Mouse (Mus musculus): Measurements from ENCODE around the gene Acsbg2. TPM values are rescaled to one million over a fixed set of nuclear protein-coding genes. Genes with fewer than 3 reads are reported as not detected.

Acsbg2 gene
- total RNA-seq, 2 experiments from 2014 or later: not detected

- no peak for ATAC-seq (ENCODE audit: poor library complexity, severe bottlenecking)
Measured at GRCm38 (mm10) chr17:56826718-56827117, 47.5 kb downstream of the Acsbg2 start.

GRCm38 (mm10) chr17:56823352-56823751, 50.9 kb downstream of the Acsbg2 start:
- no peak for ATAC-seq (ENCODE audit: poor library complexity, severe bottlenecking)

- ATAC-seq (ENCODE audit: poor library complexity, severe bottlenecking): no peak
Measured at GRCm38 (mm10) chr17:56822380-56822779, 51.9 kb downstream of the Acsbg2 start.

GRCm38 (mm10) chr17:56819694-56820111, 54.5 kb downstream of the Acsbg2 start:
- peak; percentile 75 for ATAC-seq (ENCODE audit: poor library complexity, severe bottlenecking)

GRCm38 (mm10) chr17:56819032-56819545, 55.2 kb downstream of the Acsbg2 start:
- peak; percentile 41 for ATAC-seq (ENCODE audit: poor library complexity, severe bottlenecking)

GRCm38 (mm10) chr17:56818067-56818636, 56.1 kb downstream of the Acsbg2 start:
- ATAC-seq (ENCODE audit: poor library complexity, severe bottlenecking): no peak

DNA sequence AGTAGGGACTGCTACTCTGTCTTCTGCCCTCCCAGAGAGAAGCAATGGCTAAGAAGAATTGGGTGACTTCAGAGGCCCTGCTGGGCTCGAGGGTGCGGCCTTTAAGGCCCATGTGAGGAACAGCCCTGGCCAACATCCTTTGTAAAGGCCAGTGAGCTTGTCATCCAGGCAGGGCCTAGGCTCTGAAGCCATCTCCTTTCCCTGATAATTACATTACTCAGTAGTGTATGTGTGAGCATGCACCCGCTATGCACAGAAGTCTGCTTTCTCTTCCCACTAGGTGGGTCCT, 59.2 kb downstream of the Acsbg2 start:
- ATAC-seq (ENCODE audit: poor library complexity, severe bottlenecking): no peak

DNA sequence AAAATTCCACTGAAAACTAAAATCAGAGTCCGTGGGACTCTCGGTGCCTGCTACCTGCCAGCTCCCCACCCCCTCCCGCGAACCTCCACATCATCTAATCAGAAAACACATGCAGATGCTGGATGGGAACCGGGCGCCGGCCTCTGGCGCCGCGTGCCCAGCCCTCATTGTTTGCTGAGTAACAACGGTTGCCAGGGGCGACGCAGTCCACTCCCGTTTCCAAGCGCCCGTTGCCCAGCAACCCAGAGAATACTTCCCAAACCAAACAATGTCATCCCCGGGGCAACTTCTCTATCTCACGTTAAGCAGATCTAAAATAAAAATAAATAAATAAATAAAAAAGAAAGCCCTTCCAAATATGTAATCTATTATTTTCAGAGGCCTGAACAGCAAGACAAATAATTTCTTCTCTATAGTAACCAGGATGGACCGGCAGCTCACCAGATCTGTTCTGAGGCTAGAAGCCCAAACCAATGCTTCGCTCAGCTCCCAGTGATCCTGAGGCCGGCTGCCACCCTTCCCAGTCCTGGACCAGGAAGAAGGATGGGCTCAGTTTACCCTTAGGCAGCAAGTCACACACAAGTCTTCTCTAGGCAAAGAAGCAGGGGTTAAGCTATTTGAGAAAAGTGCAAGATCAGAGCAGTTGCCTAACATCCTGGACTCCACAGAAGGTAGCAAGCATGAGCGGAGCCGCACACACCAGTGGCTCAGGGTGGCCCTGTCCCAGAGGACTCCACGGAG, 59.8 kb downstream of the Acsbg2 start:
- peak; percentile 82 for ATAC-seq (ENCODE audit: poor library complexity, severe bottlenecking)

- ATAC-seq (ENCODE audit: poor library complexity, severe bottlenecking): 0 out of 2 replicates have a peak, but pooled peaks have one; percentile 13
Measured at GRCm38 (mm10) chr17:56810245-56810644, 64.0 kb downstream of the Acsbg2 start.

DNA sequence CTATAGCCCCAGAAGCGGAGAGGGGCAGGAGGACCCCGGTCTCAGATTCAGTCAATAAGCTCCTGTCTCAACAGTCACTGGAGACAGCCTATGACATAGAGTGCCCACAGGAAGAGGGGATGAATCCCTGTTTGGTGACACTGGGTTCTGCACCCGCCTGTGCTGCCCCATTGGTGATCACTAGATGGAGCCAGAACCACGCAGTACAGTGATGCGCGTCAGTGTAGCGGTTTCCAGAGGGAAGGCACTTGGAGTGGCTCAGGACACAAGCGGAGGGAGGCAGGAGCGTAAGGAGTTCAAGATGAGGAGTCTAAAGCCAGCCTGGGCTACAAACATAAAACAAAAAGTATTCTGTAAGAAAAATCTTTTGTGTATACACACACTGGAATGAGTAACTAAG, 65.7 kb downstream of the Acsbg2 start:
- peak; percentile 84 for ATAC-seq (ENCODE audit: poor library complexity, severe bottlenecking)

DNA sequence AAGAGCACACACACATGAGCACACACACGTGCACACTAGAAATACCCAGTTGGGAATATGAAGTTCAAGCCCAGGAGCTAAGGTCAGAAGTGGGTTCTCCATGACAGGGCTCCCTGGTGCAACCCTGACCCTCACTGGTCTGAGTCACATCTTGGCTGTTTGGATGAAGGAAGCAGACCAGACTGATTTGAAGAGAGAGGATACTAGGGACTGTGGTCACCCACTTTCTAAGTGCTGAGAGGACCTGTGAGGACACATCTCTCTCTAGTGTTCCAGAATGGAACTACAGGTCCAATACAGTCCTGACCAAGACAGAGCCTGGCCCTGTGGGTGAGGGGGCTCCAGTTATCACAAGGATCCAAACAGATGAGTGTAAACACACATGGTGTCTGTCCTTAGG, 68.5 kb downstream of the Acsbg2 start:
- no peak for ATAC-seq (ENCODE audit: poor library complexity, severe bottlenecking)

DNA sequence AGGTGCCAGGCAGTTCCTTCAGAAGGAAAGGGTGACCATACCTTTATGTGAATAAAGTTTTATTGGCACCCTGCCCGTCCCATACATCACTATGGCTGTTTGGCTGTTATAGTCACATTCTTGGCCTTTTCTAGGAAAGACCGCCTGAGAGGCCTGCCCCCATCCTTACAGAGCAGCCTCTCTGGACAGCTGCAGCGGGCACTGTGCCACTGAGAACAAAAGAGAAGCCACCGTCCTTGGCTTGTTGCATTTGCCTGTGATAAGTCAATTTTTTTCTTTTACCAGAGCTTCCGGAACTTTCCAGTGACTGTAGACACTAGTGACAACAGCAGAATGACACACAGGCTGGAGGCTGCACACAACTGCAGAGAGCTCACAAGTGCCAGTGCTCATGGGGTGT, 69.3 kb downstream of the Acsbg2 start:
- ATAC-seq (ENCODE audit: poor library complexity, severe bottlenecking): no peak

- no peak for ATAC-seq (ENCODE audit: poor library complexity, severe bottlenecking)
Measured at GRCm38 (mm10) chr17:56802065-56802464, 72.2 kb downstream of the Acsbg2 start.

GRCm38 (mm10) chr17:56799276-56799675, 75.0 kb downstream of the Acsbg2 start:
- no peak for ATAC-seq (ENCODE audit: poor library complexity, severe bottlenecking)

GRCm38 (mm10) chr17:56793614-56794319, 80.5 kb downstream of the Acsbg2 start:
- ATAC-seq (ENCODE audit: poor library complexity, severe bottlenecking): no peak

Other genes starting within 250 kb of the Acsbg2 start
- 9.1 TPM in 2 replicates for gene Lonp1, start 247.6 kb downstream of the Acsbg2 start, total RNA-seq (2015)
- gene Lonp1, start 247.6 kb downstream of the Acsbg2 start, total RNA-seq (2017): 19.5 and 23.4 TPM in 2 replicates
- gene Catsperd, start 246.3 kb downstream of the Acsbg2 start, total RNA-seq (2015): 0.18 TPM in 1 of 2 replicates, not detected in the other
- gene Catsperd, start 246.3 kb downstream of the Acsbg2 start, total RNA-seq (2017): not detected in 2 replicates
- gene Ranbp3, start 201.2 kb downstream of the Acsbg2 start, total RNA-seq (2015): 20.2 and 25.0 TPM in 2 replicates
- 52.9 and 60.9 TPM in 2 replicates for gene Ranbp3, start 201.2 kb downstream of the Acsbg2 start, total RNA-seq (2017)
- 108 and 113 TPM in 2 replicates for gene Ndufa11, start 156.7 kb downstream of the Acsbg2 start, total RNA-seq (2015)
- gene Ndufa11, start 156.7 kb downstream of the Acsbg2 start, total RNA-seq (2017): 77.8 and 92.8 TPM in 2 replicates
- gene Vmac, start 156.4 kb downstream of the Acsbg2 start, total RNA-seq (2015): 3.6 and 4.1 TPM in 2 replicates
- gene Vmac, start 156.4 kb downstream of the Acsbg2 start, total RNA-seq (2017): 2.7 and 2.8 TPM in 2 replicates
- not detected in 2 replicates for gene Nrtn, start 116.9 kb downstream of the Acsbg2 start, total RNA-seq (2015)
- not detected in 2 replicates for gene Nrtn, start 116.9 kb downstream of the Acsbg2 start, total RNA-seq (2017)
- 8.4 and 8.7 TPM in 2 replicates for gene Dus3l, start 109.7 kb downstream of the Acsbg2 start, total RNA-seq (2015)
- gene Dus3l, start 109.7 kb downstream of the Acsbg2 start, total RNA-seq (2017): 10.5 and 14.6 TPM in 2 replicates
- 0.32 and 0.85 TPM in 2 replicates for gene Prr22, start 104.2 kb downstream of the Acsbg2 start, total RNA-seq (2015)
- gene Prr22, start 104.2 kb downstream of the Acsbg2 start, total RNA-seq (2017): not detected in 2 replicates
- 5.0 and 5.2 TPM in 2 replicates for gene Rfx2, start 43.4 kb downstream of the Acsbg2 start, total RNA-seq (2015)
- 1.7 and 2.8 TPM in 2 replicates for gene Rfx2, start 43.4 kb downstream of the Acsbg2 start, total RNA-seq (2017)
- gene 1700061G19Rik, start 1.0 kb upstream of the Acsbg2 start, total RNA-seq (2015): 0.32 and 0.40 TPM in 2 replicates
- gene 1700061G19Rik, start 1.0 kb upstream of the Acsbg2 start, total RNA-seq (2017): 0.07 and 0.53 TPM in 2 replicates
- gene Mllt1, start 61.0 kb upstream of the Acsbg2 start, total RNA-seq (2015): 10.6 and 11.0 TPM in 2 replicates
- 11.2 and 15.1 TPM in 2 replicates for gene Mllt1, start 61.0 kb upstream of the Acsbg2 start, total RNA-seq (2017)
- not detected in 2 replicates for gene Acer1, start 107.7 kb upstream of the Acsbg2 start, total RNA-seq (2015)
- gene Acer1, start 107.7 kb upstream of the Acsbg2 start, total RNA-seq (2017): 0.04 TPM in 1 of 2 replicates, not detected in the other
- gene Clpp, start 115.9 kb upstream of the Acsbg2 start, total RNA-seq (2015): 19.1 and 20.0 TPM in 2 replicates
- gene Clpp, start 115.9 kb upstream of the Acsbg2 start, total RNA-seq (2017): 25.1 and 27.3 TPM in 2 replicates
- gene Alkbh7, start 122.9 kb upstream of the Acsbg2 start, total RNA-seq (2015): 13.0 and 14.0 TPM in 2 replicates
- 7.6 and 12.8 TPM in 2 replicates for gene Alkbh7, start 122.9 kb upstream of the Acsbg2 start, total RNA-seq (2017)
- not detected in 2 replicates for gene Pspn, start 125.6 kb upstream of the Acsbg2 start, total RNA-seq (2015)
- gene Pspn, start 125.6 kb upstream of the Acsbg2 start, total RNA-seq (2017): not detected in 2 replicates
- 41.1 and 45.2 TPM in 2 replicates for gene Gtf2f1, start 136.8 kb upstream of the Acsbg2 start, total RNA-seq (2015)
- 88.0 and 95.6 TPM in 2 replicates for gene Gtf2f1, start 136.8 kb upstream of the Acsbg2 start, total RNA-seq (2017)
- gene Gm17949, start 137.0 kb upstream of the Acsbg2 start, total RNA-seq (2015): not detected in 2 replicates
- gene Gm17949, start 137.0 kb upstream of the Acsbg2 start, total RNA-seq (2017): not detected in 2 replicates
- gene Khsrp, start 157.1 kb upstream of the Acsbg2 start, total RNA-seq (2015): 56.0 and 66.5 TPM in 2 replicates
- gene Khsrp, start 157.1 kb upstream of the Acsbg2 start, total RNA-seq (2017): 43.9 and 57.7 TPM in 2 replicates
- gene Slc25a41, start 167.2 kb upstream of the Acsbg2 start, total RNA-seq (2015): not detected in 2 replicates
- not detected in 2 replicates for gene Slc25a41, start 167.2 kb upstream of the Acsbg2 start, total RNA-seq (2017)
- 0.51 TPM in 1 of 2 replicates, not detected in the other for gene Crb3, start 184.7 kb upstream of the Acsbg2 start, total RNA-seq (2015)
- not detected in 2 replicates for gene Crb3, start 184.7 kb upstream of the Acsbg2 start, total RNA-seq (2017)
- gene Slc25a23, start 185.4 kb upstream of the Acsbg2 start, total RNA-seq (2015): 4.1 and 5.8 TPM in 2 replicates
- gene Slc25a23, start 185.4 kb upstream of the Acsbg2 start, total RNA-seq (2017): 0.49 and 0.77 TPM in 2 replicates
- gene Dennd1c, start 204.1 kb upstream of the Acsbg2 start, total RNA-seq (2015): 69.7 and 73.9 TPM in 2 replicates
- 21.2 and 35.8 TPM in 2 replicates for gene Dennd1c, start 204.1 kb upstream of the Acsbg2 start, total RNA-seq (2017)
- 0.13 TPM in 1 of 2 replicates, not detected in the other for gene Tubb4a, start 213.3 kb upstream of the Acsbg2 start, total RNA-seq (2015)
- 0.11 and 0.41 TPM in 2 replicates for gene Tubb4a, start 213.3 kb upstream of the Acsbg2 start, total RNA-seq (2017)
- 3.9 and 6.3 TPM in 2 replicates for gene Tnfsf9, start 230.9 kb upstream of the Acsbg2 start, total RNA-seq (2015)
- 1.5 and 2.2 TPM in 2 replicates for gene Tnfsf9, start 230.9 kb upstream of the Acsbg2 start, total RNA-seq (2017)